Mouse (Mus musculus) forelimb bud, embryonic 11.5 days (tissue): ENCODE results near the gene Spred1.
"Not testable (repeated sequence)": the region's sequence is repeated elsewhere in the genome, so short reads cannot be mapped to it uniquely, and the experiment has no call there.

Experiments used
- DNase-seq: peaks from one replicate; pipeline ENCODE4 v3.0.0-alpha.2; 2012; ENCODE audit warnings: low read depth, low spot score

Spred1 gene

GRCm38 (mm10) chr2:117119291-117120245 lies 1.6 kb upstream of the Spred1 start:
- peak; percentile 79 for DNase-seq

GRCm38 (mm10) chr2:117120246-117121211 lies 645 bp upstream of the Spred1 start:
- DNase-seq = peak; percentile 97

GRCm38 (mm10) chr2:117121984-117122605 lies 921 bp downstream of the Spred1 start:
- DNase-seq = no peak

- DNase-seq = peak; percentile 57
Observed at GRCm38 (mm10) chr2:117122701-117123337, 1.6 kb downstream of the Spred1 start.

- DNase-seq = no peak
Observed at GRCm38 (mm10) chr2:117123701-117124100, 2.5 kb downstream of the Spred1 start.

GRCm38 (mm10) chr2:117124839-117125238 lies 3.7 kb downstream of the Spred1 start:
- no peak for DNase-seq

- DNase-seq = no peak
Observed at GRCm38 (mm10) chr2:117129156-117129555, 8.0 kb downstream of the Spred1 start.

- not testable (repeated sequence) for DNase-seq
Observed at GRCm38 (mm10) chr2:117131041-117131440, 9.9 kb downstream of the Spred1 start.

GRCm38 (mm10) chr2:117131910-117132309 lies 10.7 kb downstream of the Spred1 start:
- no peak for DNase-seq

- DNase-seq = no peak
Observed at GRCm38 (mm10) chr2:117133541-117133940, 12.4 kb downstream of the Spred1 start.

- DNase-seq = no peak
Observed at GRCm38 (mm10) chr2:117137751-117138150, 16.6 kb downstream of the Spred1 start.

- no peak for DNase-seq
Observed at GRCm38 (mm10) chr2:117138932-117139331, 17.8 kb downstream of the Spred1 start.

- DNase-seq = no peak
Observed at GRCm38 (mm10) chr2:117139977-117140376, 18.8 kb downstream of the Spred1 start.

- no peak for DNase-seq
Observed at GRCm38 (mm10) chr2:117143106-117143505, 21.9 kb downstream of the Spred1 start.

- no peak for DNase-seq
Observed at GRCm38 (mm10) chr2:117146026-117146425, 24.9 kb downstream of the Spred1 start.

- no peak for DNase-seq
Observed at GRCm38 (mm10) chr2:117146617-117147016, 25.4 kb downstream of the Spred1 start.

GRCm38 (mm10) chr2:117152161-117152560 lies 31.0 kb downstream of the Spred1 start:
- no peak for DNase-seq

GRCm38 (mm10) chr2:117168379-117168778 lies 47.2 kb downstream of the Spred1 start:
- no peak for DNase-seq

- DNase-seq = no peak
Observed at GRCm38 (mm10) chr2:117169037-117169436, 47.9 kb downstream of the Spred1 start.

- DNase-seq = no peak
Observed at GRCm38 (mm10) chr2:117172981-117173380, 51.8 kb downstream of the Spred1 start.

GRCm38 (mm10) chr2:117176066-117176465 lies 54.9 kb downstream of the Spred1 start:
- no peak for DNase-seq
